Mouse (Mus musculus) hindbrain, embryonic 12.5 days (tissue): ENCODE results near the gene Hnrnpul1. TPM values are rescaled to one million over a fixed set of nuclear protein-coding genes. Genes with fewer than 3 reads are reported as not detected.

Experiments
- ATAC-seq: fragments of 200-750 bp; cut with Nextera tagmentation; 2 replicates; pipeline ENCODE4 v1.8.0; 2017; ENCODE audit warnings: moderate TSS enrichment; ENCODE audit not compliant: low FRiP score
- H3K27ac ChIP-seq: fragments of 300-500 bp; sonication (generic); 2 replicates; pipeline ENCODE4 v1.5.1; 2016; ENCODE audit warnings: mild to moderate bottlenecking
- H3K27me3 ChIP-seq: fragments of 300-500 bp; sonication (generic); 2 replicates; pipeline ENCODE4 v1.6.1; 2016; ENCODE audit warnings: mild to moderate bottlenecking
- H3K36me3 ChIP-seq: fragments of 300-500 bp; sonication (generic); 2 replicates; pipeline ENCODE4 v1.6.1; 2016; ENCODE audit warnings: mild to moderate bottlenecking
- H3K4me1 ChIP-seq: fragments of 300-500 bp; sonication (generic); 2 replicates; pipeline ENCODE4 v1.6.1; 2016
- H3K4me2 ChIP-seq: fragments of 300-500 bp; sonication (generic); replicated peaks from 2 replicates; pipeline ENCODE4 v1.6.1; 2016; ENCODE audit warnings: mild to moderate bottlenecking
- H3K4me3 ChIP-seq: fragments of 300-500 bp; sonication (generic); 2 replicates; pipeline ENCODE4 v1.5.1; 2016; ENCODE audit warnings: mild to moderate bottlenecking
- H3K9ac ChIP-seq: fragments of 300-500 bp; sonication (generic); 2 replicates; pipeline ENCODE4 v1.6.1; 2016; ENCODE audit warnings: mild to moderate bottlenecking, moderate library complexity
- H3K9me3 ChIP-seq: fragments of 300-500 bp; sonication (generic); replicated peaks from 2 replicates; pipeline ENCODE4 v1.6.1; 2016; ENCODE audit warnings: mild to moderate bottlenecking
- WGBS: fragments of 180-500 bp; shearing (Covaris S2); methylation state at CpG from one replicate; pipeline ENCODE4 v1.1.7; 2016; 5-methylcytosine and 5-hydroxymethylcytosine counted together
- polyA plus RNA-seq: library from polyadenylated mRNA; unstranded; fragments of >200 nt; fragmentation: Nextera tagmentation; extraction: Ambion mirVana; gene quantifications from 2 replicates; pipeline ENCODE4 v1.2.1, GENCODE M21; 2016

The Hnrnpul1 gene
- polyA plus RNA-seq, 1 experiment from 2014 or later: 68.6 TPM

- Histone ChIP-seq H3K4me2 (no peak overlapping the region), H3K9ac (no peak overlapping the region), H3K36me3 (peaks cover 28% of the 10 kb centered on the region), H3K27ac (no peak overlapping the region), H3K4me3 (no peak overlapping the region), H3K27me3 (peaks cover 38% of the 10 kb centered on the region), H3K9me3 (no peaks in the 10 kb centered on the region), H3K4me1 (peaks cover 8% of the 10 kb centered on the region; the same call in 1 of the 2 replicates)
- WGBS: 75% methylated on average over 2 of the region's 2 CpGs
- ATAC-seq: no peak
Measured at GRCm38 (mm10) chr7:25671686-25672085, 82.9 kb downstream of the Hnrnpul1 start.

Other genes starting within 250 kb of the Hnrnpul1 start
- gene Ceacam2, start 214.9 kb downstream of the Hnrnpul1 start, polyA plus RNA-seq: not detected in 2 replicates
- gene Erich4, start 138.9 kb downstream of the Hnrnpul1 start, polyA plus RNA-seq: not detected in 2 replicates
- 30.4 and 32.3 TPM in 2 replicates for gene Dmac2, start 135.3 kb downstream of the Hnrnpul1 start, polyA plus RNA-seq
- 1.5 and 2.1 TPM in 2 replicates for gene B3gnt8, start 128.1 kb downstream of the Hnrnpul1 start, polyA plus RNA-seq
- gene Bckdha, start 95.8 kb downstream of the Hnrnpul1 start, polyA plus RNA-seq: 44.6 and 45.4 TPM in 2 replicates
- 46.8 and 50.0 TPM in 2 replicates for gene Exosc5, start 95.6 kb downstream of the Hnrnpul1 start, polyA plus RNA-seq
- 3.5 and 4.6 TPM in 2 replicates for gene Tmem91, start 79.6 kb downstream of the Hnrnpul1 start, polyA plus RNA-seq
- 25.9 and 30.8 TPM in 2 replicates for gene B9d2, start 74.0 kb downstream of the Hnrnpul1 start, polyA plus RNA-seq
- 1.6 and 1.8 TPM in 2 replicates for gene Tgfb1, start 67.8 kb downstream of the Hnrnpul1 start, polyA plus RNA-seq
- gene Ccdc97, start 35.7 kb downstream of the Hnrnpul1 start, polyA plus RNA-seq: 32.8 and 36.0 TPM in 2 replicates
- 36.6 and 40.8 TPM in 2 replicates for gene Axl, start 33.9 kb upstream of the Hnrnpul1 start, polyA plus RNA-seq
- gene Cyp2s1, start 62.2 kb upstream of the Hnrnpul1 start, polyA plus RNA-seq: 1.8 TPM in 2 replicates
- gene Cyp2b10, start 142.9 kb upstream of the Hnrnpul1 start, polyA plus RNA-seq: not detected in 2 replicates